Mouse (Mus musculus): ENCODE data around the gene Amer3.
A peak's percentile ranks its signal among the peaks of the same experiment; 100 is the strongest.
"Not testable (repeated sequence)": the region's sequence is repeated elsewhere in the genome, so short reads cannot be mapped to it uniquely, and the experiment has no call there.

The Amer3 gene

GRCm38 (mm10) chr1:34601323-34602047 is 22.0 kb downstream of the Amer3 start:
- DNase-seq (ENCODE audit: low spot score) = no peak

GRCm38 (mm10) chr1:34602363-34602762 is 22.9 kb downstream of the Amer3 start:
- peak; percentile 78 for DNase-seq (ENCODE audit: low spot score)

DNA sequence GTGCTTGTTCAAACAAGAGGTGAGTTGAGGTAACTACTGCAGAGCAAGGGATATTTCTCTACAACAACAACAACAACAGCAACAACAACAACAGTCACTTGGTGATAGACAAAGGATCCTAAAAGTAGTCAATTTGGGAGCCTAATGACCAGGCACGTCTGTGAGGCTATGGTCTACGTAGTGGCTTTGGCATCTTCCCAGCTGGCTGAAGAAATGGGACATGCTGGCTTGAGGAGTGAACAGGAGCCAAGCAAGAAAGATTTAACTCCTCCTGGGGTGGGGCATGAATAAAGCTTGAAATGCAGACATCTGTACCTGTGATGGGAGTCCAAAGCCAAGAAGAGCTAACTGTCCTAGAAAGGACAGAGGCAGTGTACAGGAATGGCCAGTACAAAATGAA is 34.3 kb downstream of the Amer3 start:
- DNase-seq (ENCODE audit: low spot score) = no peak

DNA sequence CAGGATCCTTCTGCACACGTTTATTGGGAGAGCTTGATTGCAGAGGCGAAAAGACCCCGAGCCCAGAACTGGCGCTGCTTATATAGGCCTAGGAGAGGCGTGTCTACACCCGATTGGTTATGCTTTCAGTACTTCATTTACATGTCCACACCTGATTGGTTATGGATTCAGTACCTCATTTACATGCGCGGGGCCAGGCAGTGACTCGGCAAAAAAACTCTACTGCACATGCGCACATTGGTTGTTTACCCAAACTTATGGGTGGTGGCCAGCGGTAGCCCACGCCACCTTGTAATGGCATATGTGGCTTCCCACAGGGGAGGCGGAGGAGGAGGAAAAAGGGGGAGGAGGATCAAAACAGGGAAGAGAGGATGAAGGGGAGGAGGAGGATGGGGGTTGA is 40.7 kb downstream of the Amer3 start:
- not testable (repeated sequence) for DNase-seq (ENCODE audit: low spot score)

GRCm38 (mm10) chr1:34620761-34621160 is 41.3 kb downstream of the Amer3 start:
- not testable (repeated sequence) for DNase-seq (ENCODE audit: low spot score)

DNA sequence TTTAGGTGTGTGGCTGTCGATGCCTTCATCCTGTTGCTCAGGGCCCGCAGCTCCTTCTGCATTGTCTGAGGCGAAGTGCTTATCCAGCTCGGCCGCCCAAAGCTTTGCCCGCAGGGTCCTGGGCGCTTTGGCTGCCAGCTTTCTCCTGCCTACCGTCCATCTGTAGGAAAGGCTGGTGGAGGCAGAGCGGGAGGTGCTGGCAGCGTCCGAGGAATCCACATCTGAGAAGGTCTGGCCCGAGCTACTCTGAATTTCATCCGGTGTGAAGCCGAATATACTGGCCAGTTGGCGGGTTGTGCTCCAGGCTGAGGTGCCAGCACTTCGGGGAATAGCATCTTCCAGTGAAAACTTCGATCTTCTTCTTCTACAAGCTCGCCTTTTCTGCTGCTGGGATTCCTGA is 56.3 kb downstream of the Amer3 start:
- DNase-seq (ENCODE audit: low spot score) = no peak

Data from testis, postnatal 10 days (tissue).